Mouse (Mus musculus) embryonic fibroblast, embryonic 13.5 days (primary cell): ENCODE measurements around the gene Spata6.

Source experiments
- CTCF ChIP-seq: IDR thresholded peaks from 2 replicates; pipeline ENCODE4 v1.5.1; 2011; ENCODE audit warnings: mild to moderate bottlenecking, control low read depth, low read length, moderate library complexity, borderline replicate concordance; ENCODE audit not compliant: insufficient read depth
- POLR2A ChIP-seq: IDR thresholded peaks from 2 replicates; pipeline ENCODE4 v1.6.1; 2011; ENCODE audit warnings: low read depth, mild to moderate bottlenecking, control low read depth, low read length, moderate library complexity

DNA sequence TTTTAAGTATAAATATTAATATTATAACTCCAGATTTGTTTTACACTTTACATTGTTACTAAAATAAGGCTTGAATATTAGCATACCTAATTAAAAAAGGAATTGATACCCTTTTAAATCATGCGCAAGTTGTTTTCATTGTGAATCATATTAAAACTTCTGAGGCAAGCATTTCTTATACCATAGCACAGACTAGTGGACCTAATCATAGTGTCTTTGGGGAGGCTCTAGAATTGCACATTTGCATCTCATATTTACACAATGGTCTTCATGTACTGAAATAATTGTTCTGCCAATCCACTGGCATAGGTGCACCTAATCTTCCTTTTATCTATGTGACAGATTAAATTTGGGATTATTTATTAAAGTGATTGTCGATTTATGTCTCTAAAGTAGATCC, 83.4 kb downstream of the Spata6 start:
- TF ChIP-seq POLR2A: no peak
- no peak for TF ChIP-seq CTCF
